Mouse (Mus musculus) cerebellum, adult 8-10 months (tissue): Measurements from ENCODE around the gene Cryba2.

ENCODE experiments used
- DNase-seq: peaks from one replicate; pipeline ENCODE4 v3.0.0; 2022

Gene Cryba2

GRCm38 (mm10) chr1:74893134-74893855 is at the start of gene Cryba2:
Gene Cryba2 (minus strand): TSS chr1:74893143.
- peak; percentile 57 for DNase-seq

GRCm38 (mm10) chr1:74941651-74942360 is 48.9 kb upstream of the Cryba2 start:
- no peak for DNase-seq

- DNase-seq: no peak
Observed at GRCm38 (mm10) chr1:74939762-74940161, 46.8 kb upstream of the Cryba2 start.

- DNase-seq: no peak
Observed at GRCm38 (mm10) chr1:74936221-74936830, 43.4 kb upstream of the Cryba2 start.

- DNase-seq: no peak
Observed at GRCm38 (mm10) chr1:74935402-74935801, 42.5 kb upstream of the Cryba2 start, which contains the start of gene Cfap65. Gene Cfap65 (minus strand): TSS chr1:74935599.

- DNase-seq: no peak
Observed at GRCm38 (mm10) chr1:74927621-74928296, 34.8 kb upstream of the Cryba2 start.

GRCm38 (mm10) chr1:74926721-74927120 is 33.8 kb upstream of the Cryba2 start:
- DNase-seq: peak; percentile 27

GRCm38 (mm10) chr1:74924464-74924863 is 31.5 kb upstream of the Cryba2 start:
- no peak for DNase-seq

GRCm38 (mm10) chr1:74915706-74916105 is 22.8 kb upstream of the Cryba2 start:
- DNase-seq: no peak

GRCm38 (mm10) chr1:74902191-74902590 is 9.2 kb upstream of the Cryba2 start:
- DNase-seq: no peak

GRCm38 (mm10) chr1:74901686-74902085 is 8.7 kb upstream of the Cryba2 start:
- DNase-seq: peak; percentile 59

GRCm38 (mm10) chr1:74900341-74901285 is 7.7 kb upstream of the Cryba2 start:
- no peak for DNase-seq

- no peak for DNase-seq
Observed at GRCm38 (mm10) chr1:74898656-74899431, 5.9 kb upstream of the Cryba2 start.

GRCm38 (mm10) chr1:74897976-74898375 is 5.0 kb upstream of the Cryba2 start:
- DNase-seq: no peak

- peak; percentile 52 for DNase-seq
Observed at GRCm38 (mm10) chr1:74894966-74895365, 2.0 kb upstream of the Cryba2 start.

GRCm38 (mm10) chr1:74892351-74893133 is 401 bp downstream of the Cryba2 start:
- no peak for DNase-seq

- DNase-seq: no peak
Observed at GRCm38 (mm10) chr1:74891513-74891912, 1.4 kb downstream of the Cryba2 start.

- DNase-seq: no peak
Observed at GRCm38 (mm10) chr1:74885369-74886042, 7.4 kb downstream of the Cryba2 start, which contains the start of gene Fev. Gene Fev (minus strand): TSS chr1:74885419.
